Mouse (Mus musculus) urinary bladder, adult 18-20 months (tissue): ENCODE data around the gene Tbl3.
A peak's percentile ranks its signal among the peaks of the same experiment; 100 is the strongest.
"Not testable (repeated sequence)": the region's sequence is repeated elsewhere in the genome, so short reads cannot be mapped to it uniquely, and the experiment has no call there.

Experiments
- DNase-seq, 2 experiments: peaks; one replicate each; pipeline ENCODE4 v3.0.0; 2022; ENCODE audit warnings: low spot score in 2 of 2, mixed read lengths in 2 of 2

The Tbl3 gene

DNA sequence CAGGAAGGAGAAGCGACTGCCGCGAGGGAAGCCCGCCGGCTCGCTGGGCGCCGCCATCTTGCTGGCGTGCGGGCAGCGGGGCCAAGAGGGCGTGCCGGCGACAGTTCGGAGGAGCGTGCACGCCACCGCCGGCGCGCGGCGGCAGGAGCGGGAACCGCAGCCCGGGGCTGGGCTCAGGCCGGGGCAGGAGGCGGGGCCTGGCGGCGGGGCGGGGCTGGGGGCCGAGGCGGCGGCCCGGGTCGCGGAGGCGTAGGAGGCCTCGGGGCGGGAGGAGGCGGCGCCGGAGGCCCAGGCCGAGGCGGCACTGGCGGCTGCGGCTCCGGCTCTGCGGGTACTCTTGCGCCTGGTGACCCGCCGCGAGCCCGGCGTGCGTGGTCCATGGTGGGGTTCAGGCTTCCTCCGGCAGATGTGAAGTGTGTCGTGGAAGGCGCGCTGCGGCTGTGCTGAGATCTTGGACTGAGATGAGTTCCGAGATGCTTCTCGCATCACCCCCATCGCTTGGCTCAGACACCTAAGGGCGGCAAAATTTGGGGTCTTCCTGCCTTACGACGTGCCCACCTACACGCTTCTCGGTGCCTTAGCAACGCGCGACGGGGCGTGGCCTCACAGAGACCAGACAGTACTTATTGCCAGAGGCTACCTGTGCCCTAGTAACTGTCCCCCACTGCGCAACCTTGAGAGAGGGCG lies 11.3 kb downstream of the Tbl3 start, which contains the start of the genes Gfer and Noxo1:
TSS of gene Gfer (minus strand) at position 146 of the 687 bp plus-strand sequence.
TSS of gene Noxo1 (plus strand) at position 224 of the 687 bp plus-strand sequence.
- peak; percentile 78 to 85 for DNase-seq

DNA sequence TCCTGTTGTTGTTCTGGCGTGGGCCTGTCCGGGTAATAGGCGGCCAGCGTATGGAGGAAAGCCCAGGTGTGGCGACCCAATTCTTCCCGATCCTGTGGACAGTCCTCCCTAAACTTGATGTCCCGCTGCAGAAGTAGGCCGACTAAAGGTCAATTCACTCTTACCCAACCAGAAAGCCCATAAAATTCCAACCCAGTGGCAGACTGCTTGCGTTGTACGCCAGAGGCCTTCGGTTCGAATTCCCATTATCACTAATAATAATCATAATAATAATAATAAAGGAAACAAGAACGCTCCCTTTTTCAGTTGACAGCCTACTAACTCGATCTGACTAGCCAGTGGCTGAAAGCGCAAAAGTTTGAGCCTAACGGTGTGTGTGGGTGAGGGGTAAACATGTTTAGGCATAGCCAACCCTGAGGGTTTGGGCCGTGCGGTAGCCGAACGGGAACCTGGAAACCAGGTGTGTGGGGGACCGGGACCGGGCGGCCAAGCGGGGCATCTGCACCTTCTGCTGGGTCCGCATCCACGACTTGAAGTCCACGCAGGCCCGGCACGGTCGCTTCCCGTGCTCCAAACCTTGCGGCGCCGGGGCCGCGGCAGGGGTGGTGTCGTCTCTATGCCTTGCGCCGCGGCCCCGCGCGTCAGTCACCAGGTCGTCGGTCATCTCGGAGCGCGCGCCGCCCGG lies 12.0 kb downstream of the Tbl3 start:
- DNase-seq = peak in 1 of 2 experiments; percentile 44

DNA sequence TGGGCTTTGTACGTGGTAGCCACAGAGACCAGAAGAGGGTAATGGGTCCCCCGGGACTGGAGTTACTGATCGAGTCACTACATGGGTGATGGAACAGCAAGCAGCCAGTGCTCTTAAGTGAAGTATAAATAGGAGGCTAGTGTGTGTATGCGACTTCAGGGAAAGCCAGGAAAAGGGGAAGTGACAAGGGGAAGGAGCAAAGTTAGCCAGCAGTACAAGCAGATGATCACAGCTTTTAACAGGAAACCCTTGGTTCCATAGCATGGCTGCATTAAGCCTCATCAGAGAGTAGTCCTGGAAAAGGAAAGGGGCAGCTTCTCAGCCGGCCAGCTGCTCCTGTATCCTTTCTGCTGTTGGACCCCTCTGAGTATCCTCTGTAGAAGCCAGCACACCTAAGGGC lies 15.1 kb downstream of the Tbl3 start:
- no peak for DNase-seq

DNA sequence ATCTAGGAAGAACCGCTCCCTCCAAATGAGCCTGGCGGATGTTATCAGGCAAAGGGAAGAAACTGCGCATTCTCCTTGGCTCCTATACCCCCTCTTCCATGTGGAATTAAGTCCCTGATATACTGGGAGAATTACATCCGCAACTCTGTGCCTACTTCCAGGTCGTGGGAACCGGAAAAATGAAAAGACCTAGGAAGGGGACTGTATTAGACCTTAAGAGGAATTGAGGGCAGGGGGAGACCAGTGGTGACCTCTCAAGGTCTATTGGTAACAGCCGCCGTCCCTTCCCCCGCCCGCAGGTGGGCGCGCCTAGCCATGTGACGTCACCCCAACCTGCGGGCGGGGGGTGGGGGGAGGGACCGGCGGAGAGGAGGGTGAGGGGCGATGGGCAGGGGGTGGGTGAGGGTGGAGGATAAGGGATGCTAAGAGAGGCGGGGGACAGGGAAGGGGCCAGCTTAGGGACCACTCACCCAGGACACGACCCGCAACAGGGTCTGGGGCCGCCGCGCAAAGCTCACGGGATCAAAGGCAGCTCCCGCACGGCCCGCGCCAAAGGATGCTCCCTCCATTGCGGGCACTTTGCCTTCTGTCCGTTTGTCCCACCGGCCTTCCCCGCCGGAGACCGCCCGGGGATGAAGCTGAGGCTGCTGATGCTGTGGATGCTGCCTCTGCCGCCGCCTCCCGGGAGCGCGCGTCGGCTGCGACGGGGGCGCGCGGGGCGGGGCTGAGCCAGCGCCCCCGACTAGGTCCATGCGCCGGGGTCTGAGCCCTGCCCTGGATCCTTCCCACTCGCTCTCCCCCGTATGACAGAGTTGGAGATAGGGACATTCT lies 18.0 kb downstream of the Tbl3 start, which contains the start of gene Syngr3:
TSS of gene Syngr3 (minus strand) at position 705 of the 831 bp plus-strand sequence.
- DNase-seq = no peak

DNA sequence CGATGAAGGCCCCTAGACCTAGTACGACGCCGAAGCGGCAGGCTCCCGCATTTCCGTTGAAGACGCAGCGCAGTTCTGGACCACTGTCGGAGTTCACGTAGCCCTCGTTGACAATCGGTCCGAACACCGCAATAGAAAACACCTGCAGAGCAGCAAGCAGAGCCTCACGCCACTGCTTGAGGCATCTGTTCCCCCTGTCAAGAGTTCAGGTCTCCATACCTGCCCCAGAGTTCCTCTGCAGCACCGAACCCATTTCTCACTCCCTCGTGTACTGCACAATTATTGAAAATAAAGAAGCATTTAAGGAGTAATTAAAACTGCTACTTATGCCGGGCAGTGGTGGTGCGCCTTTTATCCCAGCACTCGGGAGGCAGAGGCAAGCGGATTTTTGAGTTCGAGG lies 19.9 kb downstream of the Tbl3 start:
- no peak for DNase-seq

DNA sequence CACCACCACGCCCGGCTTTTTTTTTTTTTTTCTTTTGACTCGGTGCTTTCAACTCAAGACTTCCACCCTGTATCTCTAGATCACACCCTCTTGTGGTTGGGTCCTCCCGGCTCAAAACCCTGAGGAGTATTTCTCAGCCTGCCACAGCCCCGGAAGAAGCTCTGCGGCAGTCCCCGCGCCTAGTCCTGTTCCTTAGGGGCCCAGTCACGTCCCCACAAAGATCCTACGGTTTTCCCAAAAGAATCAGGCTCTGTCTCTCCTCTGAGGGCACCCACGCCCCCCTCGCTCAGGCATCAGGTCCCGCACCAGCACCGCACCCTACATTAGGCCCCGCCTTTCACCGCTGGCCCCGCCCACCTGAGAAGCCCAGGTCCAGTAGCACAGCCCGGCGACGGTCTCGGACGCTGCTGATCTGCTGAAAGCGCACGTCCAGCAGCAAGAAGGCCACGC lies 20.3 kb downstream of the Tbl3 start:
- DNase-seq = peak in 1 of 2 experiments; percentile 58

DNA sequence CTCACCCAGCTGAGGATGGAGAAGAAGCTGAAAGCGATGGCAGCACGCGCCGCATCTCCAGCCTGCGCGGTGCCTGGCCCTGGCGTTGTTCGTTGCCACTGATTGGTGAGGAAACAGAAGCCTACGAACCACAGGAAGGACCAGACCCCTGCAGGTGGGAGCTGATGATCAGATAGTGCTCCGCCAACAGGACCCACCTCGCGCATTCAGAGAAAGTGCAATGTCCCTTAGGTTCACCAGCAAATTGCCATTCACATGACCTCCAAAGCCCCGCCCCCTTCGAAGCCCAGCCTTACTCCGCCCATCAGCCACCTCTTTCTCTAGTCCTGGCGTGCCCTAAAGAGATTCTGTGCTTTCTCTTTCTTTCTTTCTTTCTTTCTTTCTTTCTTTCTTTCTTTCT lies 20.9 kb downstream of the Tbl3 start:
- no peak for DNase-seq

DNA sequence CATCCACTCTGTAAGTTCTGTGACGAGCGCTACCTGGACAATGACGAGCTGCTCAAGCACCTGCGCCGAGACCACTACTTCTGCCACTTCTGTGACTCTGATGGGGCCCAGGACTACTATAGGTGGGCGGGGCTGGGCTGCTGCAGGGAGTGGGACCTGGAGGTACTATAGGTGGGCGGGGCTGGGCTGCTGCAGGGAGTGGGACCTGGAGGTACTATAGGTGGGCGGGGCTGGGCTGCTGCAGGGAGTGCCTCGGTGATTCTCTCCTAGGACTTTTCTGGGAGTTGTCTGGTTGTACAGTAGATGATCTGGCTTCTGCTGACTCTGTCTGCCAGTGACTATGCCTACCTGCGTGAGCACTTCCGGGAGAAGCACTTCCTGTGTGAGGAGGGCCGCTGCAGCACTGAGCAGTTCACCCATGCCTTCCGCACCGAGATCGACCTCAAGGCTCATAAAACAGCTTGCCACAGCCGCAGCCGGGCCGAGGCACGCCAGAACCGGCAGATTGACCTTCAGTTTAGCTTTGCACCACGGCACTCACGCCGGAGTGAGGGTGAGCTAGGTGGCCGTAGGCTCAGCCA lies 29.9 kb downstream of the Tbl3 start:
- no peak for DNase-seq

DNA sequence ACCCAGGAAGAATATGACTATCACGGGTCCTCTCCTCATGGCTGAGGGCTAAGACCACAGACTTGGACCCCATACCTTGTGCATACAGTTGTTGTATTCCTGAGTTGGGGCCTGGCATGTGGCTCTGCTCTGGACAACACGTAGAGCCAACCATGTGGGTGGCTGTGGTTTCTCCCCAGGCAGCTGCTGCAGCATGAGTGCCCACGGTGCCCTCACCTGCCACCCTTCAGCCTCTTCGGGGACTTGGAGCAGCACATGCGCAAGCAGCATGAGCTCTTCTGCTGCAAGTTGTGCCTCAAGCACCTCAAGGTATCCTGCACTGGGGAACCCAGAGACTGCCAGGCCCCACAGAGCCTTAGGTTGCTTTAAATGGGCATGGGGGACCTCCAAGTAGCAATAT lies 30.6 kb downstream of the Tbl3 start:
- DNase-seq = no peak

DNA sequence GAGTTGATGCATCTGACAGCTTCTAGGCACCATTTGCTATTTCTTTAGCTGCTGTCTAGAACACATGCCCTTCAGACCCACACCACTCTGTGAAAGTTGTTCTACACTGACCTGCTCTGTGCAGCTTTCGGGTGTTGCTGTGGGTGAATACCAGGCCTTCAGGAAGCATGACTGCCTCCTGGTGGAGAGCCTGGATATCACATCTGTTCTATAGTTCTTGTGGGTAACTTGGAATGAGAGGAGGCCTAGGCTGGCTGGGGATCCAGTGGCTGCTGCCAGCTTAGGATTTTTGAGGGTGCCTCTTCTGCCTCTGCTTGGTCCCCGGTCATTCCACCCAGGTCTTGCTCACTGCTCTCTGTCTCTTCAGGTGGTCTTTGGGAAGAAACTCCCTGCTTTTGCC lies 31.3 kb downstream of the Tbl3 start:
- DNase-seq = no peak

DNA sequence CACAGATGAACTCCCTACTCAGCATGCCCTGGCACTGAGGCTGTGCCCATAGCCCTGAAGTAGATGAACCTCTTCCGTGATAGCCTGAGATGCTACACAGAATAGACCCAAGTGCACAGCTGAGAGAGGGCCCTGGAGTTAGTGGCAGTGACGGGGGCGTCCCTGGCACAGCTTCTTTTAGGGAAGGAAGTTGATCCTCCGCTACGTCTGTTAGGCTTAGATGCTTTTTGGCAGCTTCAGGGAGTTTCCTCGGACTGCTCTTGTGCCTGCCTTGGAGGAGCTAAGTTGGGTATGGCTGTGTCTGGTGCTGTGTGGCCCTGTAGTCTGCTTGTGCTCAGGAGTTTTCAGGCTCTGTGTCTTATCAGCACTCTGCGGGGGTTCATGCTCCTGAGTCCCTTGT lies 33.2 kb downstream of the Tbl3 start:
- no peak for DNase-seq

DNA sequence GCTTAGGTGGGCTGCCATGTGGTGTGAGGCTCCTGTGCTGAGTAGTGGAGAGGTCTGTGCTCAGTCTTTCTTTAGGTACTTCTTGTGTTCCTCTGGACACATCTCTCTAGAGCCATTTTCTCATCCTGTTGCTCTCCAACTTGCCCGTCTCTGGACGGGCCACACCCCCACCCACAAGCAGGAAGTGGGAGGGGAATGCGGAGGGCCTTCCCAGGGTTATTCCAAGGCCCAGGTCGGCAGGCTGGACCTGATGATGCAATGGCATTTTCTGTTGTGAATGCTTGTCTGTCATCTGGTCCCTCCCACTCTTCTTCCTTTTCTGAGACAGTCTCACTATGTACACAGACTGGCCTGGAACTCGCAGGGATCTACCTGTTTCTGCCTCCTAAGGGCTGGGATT lies 35.3 kb downstream of the Tbl3 start:
- no peak for DNase-seq

DNA sequence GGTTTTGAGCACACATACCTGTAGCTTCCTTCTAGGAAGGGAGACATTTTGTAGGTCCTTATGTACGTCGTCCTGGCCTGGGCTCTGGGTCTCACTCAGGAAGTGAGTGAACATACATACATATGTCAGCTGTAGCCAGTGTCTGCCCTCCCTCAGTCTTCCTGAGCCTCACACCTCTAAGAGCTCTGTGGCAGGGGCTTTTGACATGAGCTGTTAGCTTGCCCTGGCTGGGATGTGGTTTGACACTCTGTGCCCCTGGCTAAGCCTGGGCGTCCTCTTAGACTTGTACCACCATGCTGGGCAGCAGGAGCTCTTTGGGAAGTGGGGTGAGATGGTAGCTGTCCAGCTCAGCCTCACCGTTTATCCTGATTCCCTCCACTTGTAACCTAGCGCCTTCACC lies 36.1 kb downstream of the Tbl3 start:
- DNase-seq = no peak

DNA sequence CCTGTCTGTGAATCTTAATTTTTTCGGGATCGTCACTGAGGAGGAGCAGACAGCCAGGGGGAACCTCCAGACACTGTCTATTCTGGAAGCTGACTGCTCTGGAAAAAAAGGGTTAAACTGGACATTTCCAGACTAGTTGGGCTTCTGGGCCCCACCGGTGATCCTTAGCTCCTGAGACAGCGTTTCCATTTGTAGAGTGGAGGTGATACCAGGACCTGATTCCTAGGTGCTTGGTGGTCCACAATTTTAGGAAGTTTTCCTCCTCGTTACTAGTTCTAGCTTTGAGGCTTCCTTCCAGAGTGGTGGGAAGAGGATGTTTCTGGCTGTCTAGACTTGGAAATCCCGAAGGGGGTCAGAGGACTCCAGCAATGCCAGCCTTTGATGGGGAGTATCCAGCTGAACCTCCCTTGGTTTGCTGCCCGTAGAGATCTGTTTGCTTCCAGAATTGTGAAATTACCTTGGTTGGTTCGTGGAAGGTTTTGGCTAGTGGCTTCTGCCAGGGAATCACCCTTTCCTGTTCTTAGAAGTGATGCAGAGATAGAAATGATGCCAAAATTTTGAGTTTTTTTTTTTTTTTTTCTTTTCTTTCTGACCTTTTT lies 37.1 kb downstream of the Tbl3 start:
- DNase-seq = no peak

DNA sequence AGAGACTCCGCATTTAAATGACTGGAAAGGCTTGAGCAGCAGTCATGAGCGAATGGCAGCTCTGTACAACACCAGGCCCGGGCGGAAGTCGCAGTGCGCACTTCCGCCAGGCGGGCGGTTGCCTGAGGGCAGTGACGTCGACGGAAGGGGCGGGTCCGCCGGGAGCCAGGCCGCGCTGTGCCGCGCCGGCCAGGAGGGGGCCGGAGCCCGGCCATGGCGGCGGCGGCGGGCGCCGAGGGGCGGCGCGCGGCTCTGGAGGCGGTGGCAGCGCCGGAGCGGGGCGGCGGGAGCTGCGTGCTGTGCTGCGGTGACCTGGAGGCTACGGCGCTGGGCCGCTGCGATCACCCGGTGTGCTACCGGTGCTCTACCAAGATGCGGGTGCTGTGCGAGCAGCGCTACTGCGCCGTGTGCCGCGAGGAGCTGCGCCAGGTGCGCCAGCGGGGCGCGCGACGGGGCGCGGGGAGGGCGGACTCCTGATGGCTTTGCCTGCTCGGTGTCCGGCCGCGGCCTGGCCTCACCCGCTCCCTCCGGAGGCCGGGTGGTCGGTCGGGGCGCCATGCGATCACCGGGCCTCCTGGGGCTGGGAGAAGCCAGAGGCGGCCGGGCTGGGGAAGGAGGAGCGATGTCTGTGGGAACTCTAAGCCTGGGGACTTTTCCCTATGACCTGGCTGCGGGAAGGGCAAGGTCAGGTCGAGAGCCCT lies 37.8 kb downstream of the Tbl3 start, which contains the start of gene Zfp598:
TSS of gene Zfp598 (plus strand) at position 143 of the 701 bp plus-strand sequence.
- DNase-seq = peak; percentile 91

DNA sequence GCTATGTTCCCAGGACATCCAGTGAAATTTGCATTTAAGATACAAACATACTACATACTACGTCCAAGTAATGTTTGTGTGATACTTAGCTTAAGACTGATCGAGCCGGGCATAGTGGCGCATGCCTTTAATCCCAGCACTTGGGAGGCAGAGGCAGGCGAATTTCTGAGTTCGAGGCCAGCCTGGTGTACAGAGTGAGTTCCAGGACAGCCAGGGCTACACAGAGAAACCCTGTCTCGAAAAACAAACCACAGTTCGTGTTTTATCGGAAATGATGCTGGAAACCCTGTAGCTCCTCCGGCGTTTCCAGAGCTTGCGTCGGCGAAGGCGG lies 38.3 kb downstream of the Tbl3 start:
- not testable (repeated sequence) for DNase-seq

DNA sequence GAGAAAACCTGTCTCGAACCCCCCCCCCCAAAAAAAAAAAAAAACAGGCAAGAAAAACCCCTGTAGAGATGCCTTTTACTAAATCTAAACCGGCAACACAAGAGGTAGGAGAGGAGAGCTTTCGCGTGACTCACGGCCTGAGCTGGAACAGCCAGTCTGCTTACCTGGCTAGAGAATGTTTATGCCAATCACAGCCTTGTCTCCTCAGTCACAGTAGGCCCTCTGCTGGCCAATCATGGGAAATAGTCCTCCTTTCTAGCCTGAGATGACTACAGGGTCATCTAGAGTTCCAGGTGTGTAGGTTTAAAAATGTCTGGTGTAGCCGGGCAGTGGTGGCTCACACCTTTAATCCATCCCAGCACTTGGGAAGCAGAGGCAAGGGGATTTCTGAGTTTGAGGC lies 40.0 kb downstream of the Tbl3 start:
- DNase-seq = peak in 1 of 2 experiments; percentile 71

DNA sequence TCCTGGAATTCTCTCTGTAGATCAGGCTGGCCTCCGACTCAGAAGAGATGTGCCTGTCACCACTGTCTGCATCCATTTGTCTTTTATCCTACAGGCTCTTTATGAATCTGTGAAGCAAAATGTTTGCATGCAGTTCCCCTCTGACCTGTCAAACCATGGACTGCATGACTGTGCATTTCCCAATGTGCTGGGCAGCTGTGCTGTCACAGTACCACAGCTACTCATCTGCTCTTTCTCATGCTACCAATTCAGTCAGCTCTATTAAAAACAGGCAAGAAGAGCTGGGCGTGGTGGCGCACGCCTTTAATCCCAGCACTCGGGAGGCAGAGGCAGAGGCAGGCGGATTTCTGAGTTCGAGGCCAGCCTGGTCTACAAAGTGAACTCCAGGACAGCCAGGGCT lies 40.4 kb downstream of the Tbl3 start:
- DNase-seq = not testable (repeated sequence)

DNA sequence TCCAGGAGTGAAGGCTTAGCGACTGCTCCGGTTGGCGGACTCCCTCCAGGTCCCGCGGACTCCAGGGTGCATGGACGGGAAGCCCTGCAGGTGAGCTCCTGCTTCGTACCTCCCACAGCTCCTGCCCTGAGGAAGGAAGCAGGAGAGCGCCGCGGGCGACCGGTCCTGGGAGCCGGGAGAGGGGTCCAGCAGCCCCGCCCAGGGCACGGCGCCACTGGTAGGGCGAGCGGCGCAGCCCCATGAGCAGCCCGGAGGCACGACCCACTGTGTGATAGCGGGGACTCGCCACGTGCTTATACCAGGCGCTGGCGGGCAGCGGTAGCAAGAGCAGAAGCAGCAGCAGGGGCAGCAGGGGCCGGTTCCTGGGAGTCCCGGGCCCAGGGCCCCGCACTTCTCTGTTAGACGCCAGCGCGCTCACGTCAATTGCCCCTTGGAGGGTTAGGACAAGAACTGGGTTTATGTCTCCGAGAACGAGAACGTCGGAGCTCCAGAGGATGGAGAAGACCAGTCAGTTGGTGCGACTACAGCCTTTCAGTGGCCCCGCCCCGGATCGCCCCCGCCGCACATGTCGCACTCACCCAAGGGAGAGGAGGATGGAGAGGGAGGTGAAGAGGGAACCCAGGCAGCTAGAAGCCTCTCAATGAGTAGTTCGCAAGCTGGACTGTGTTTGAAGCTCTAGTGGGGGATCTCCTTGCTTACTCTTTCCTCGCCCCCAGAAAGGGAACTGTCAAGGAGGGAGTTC lies 49.3 kb downstream of the Tbl3 start, which contains the start of gene Npw:
TSS of gene Npw (minus strand) at position 441 of the 742 bp plus-strand sequence.
- DNase-seq = no peak

DNA sequence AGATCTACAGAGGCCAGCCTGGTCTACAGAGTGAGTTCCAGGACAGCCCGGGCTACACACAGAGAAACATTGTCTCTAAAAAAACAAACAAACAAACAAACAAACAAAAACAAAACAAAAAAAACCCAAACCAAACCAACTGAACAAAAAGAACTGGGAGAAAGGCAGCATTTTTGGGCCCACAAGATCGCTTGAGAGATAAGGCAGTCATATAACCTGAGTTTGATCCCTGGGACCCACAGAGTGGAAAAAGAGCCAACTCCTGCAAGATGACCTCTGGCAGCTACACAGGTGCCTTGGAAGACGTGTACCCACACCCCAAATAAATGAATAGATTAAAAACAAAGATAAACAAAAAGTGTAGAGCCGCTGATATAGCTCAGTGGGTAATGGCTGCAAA lies 52.5 kb downstream of the Tbl3 start:
- DNase-seq = no peak
